Mouse (Mus musculus) intestine, embryonic 15.5 days (tissue): ENCODE results near the gene Ash1l. TPM values are rescaled to one million over a fixed set of nuclear protein-coding genes. Genes with fewer than 3 reads are reported as not detected.
"Not testable (repeated sequence)": the region's sequence is repeated elsewhere in the genome, so short reads cannot be mapped to it uniquely, and the experiment has no call there.

Experiments
- ATAC-seq: fragments of 200-750 bp; cut with Nextera tagmentation; 2 replicates; pipeline ENCODE4 v1.8.0; 2017; ENCODE audit warnings: moderate TSS enrichment, moderate library complexity
- H3K27ac ChIP-seq: fragments of 300-500 bp; sonication (generic); 2 replicates; pipeline ENCODE4 v1.5.1; 2015; ENCODE audit warnings: mild to moderate bottlenecking, inconsistent platforms
- H3K27me3 ChIP-seq: fragments of 300-500 bp; sonication (generic); replicated peaks from 2 replicates; pipeline ENCODE4 v1.6.1; 2015; ENCODE audit warnings: inconsistent platforms
- H3K36me3 ChIP-seq: fragments of 300-500 bp; sonication (generic); 2 replicates; pipeline ENCODE4 v1.6.1; 2015; ENCODE audit warnings: inconsistent platforms
- H3K4me1 ChIP-seq: fragments of 300-500 bp; sonication (generic); replicated peaks from 2 replicates; pipeline ENCODE4 v1.6.1; 2015; ENCODE audit warnings: inconsistent platforms
- H3K4me2 ChIP-seq: fragments of 300-500 bp; sonication (generic); replicated peaks from 2 replicates; pipeline ENCODE4 v1.6.1; 2015; ENCODE audit warnings: mild to moderate bottlenecking, inconsistent platforms
- H3K4me3 ChIP-seq: fragments of 300-500 bp; sonication (generic); replicated peaks from 2 replicates; pipeline ENCODE4 v1.5.1; 2015; ENCODE audit warnings: inconsistent platforms
- H3K9ac ChIP-seq: fragments of 300-500 bp; sonication (generic); 2 replicates; pipeline ENCODE4 v1.6.1; 2015; ENCODE audit warnings: inconsistent platforms
- H3K9me3 ChIP-seq: fragments of 300-500 bp; sonication (generic); 2 replicates; pipeline ENCODE4 v1.6.1; 2016; ENCODE audit warnings: inconsistent platforms
- WGBS: fragments of 180-500 bp; shearing (Covaris S2); methylation state at CpG from one replicate; pipeline ENCODE4 v1.1.7; 2015; 5-methylcytosine and 5-hydroxymethylcytosine counted together
- polyA plus RNA-seq: library from polyadenylated mRNA; unstranded; fragments of >200 nt; fragmentation: Nextera tagmentation; extraction: Ambion mirVana; gene quantifications from 2 replicates; pipeline ENCODE4 v1.2.1, GENCODE M21; 2015

Ash1l gene
- polyA plus RNA-seq, 1 experiment from 2014 or later = 16.4 TPM

DNA sequence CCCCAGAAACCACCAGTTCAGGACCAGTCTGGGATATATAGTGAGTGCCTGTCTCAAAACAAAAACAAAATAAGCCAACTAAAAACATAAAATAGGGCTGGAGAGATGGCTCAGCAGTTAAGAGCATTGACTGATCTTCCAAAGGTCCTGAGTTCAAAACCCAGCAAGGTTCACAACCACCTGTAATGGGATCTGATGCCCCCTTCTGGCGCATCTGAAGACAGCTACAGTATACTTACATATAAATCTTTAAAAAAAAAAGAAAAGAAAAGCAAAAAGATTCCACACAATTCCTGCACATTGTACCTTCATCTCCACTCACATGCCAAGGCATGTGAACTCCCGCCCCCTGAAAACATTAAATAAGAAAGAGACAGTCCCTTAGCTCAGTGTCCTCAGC is 24.8 kb upstream of the Ash1l start:
- no peaks in the 10 kb centered on the region for H3K4me1 ChIP-seq

DNA sequence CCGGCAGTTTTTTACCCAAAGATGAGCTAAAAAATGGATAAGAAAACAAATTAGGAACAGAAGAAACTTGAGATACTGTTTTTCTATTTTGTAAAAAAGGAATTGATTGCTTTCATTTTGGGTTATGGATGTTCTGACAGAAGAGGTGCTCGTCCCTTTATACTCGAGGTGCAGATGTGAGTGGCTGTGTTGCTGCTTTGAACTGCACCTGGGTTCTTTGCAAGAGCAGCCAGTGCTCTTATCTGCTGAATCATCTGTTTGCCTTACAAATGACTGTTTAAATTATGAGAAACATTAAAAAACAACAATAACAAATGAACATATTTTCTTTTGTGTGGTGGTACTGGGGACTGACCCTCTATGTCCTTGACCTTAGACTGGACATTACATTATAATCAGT is 20.9 kb upstream of the Ash1l start:
- no peak for ATAC-seq
- H3K4me3 ChIP-seq = no peak overlapping the region
- no peak overlapping the region for H3K4me2 ChIP-seq
- H3K27me3 ChIP-seq = no peaks in the 10 kb centered on the region
- no peak overlapping the region for H3K27ac ChIP-seq
- H3K9ac ChIP-seq = no peak overlapping the region
- no peaks in the 10 kb centered on the region for H3K4me1 ChIP-seq
- H3K36me3 ChIP-seq = peaks cover 38% of the 10 kb centered on the region
- H3K9me3 ChIP-seq = no peaks in the 10 kb centered on the region
- 86% methylated on average over 3 of the region's 3 CpGs for WGBS

More for the DNA sequence above, 24.8 kb upstream of the Ash1l start:
- H3K36me3 ChIP-seq = peaks cover 58% of the 10 kb centered on the region
- no peak for ATAC-seq
- no peaks in the 10 kb centered on the region for H3K27me3 ChIP-seq
- WGBS = 96% methylated on average over 2 of the region's 2 CpGs
- H3K4me3 ChIP-seq = no peak overlapping the region
- no peak overlapping the region for H3K27ac ChIP-seq
- no peak overlapping the region for H3K4me2 ChIP-seq
- no peak overlapping the region for H3K9ac ChIP-seq
- H3K9me3 ChIP-seq = no peaks in the 10 kb centered on the region

DNA sequence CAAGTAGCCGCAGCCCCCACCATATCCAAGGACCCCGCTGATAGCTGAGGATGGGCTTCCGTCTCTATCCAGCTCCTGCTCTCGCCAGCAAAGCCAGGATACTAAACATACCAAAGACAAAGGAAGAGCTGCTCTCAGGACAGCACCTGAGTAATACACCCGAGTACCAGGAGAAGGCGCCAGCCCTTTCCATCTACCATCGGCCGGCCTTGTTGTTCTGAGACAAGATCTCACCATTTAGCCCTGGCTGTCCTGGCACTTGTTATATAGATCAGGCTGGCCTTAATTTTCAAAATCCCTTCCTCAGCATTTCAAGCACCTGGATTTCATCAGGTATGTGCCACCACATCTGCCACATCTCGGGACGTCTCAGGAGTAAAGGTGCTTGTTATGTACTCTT is 11.4 kb upstream of the Ash1l start:
- 95% methylated on average over 10 of the region's 10 CpGs for WGBS
- Histone ChIP-seq H3K4me3 (no peak overlapping the region), H3K36me3 (peaks cover 31% of the 10 kb centered on the region), H3K9me3 (no peaks in the 10 kb centered on the region), H3K27me3 (no peaks in the 10 kb centered on the region), H3K27ac (no peak overlapping the region), H3K9ac (no peak overlapping the region), H3K4me1 (no peaks in the 10 kb centered on the region), H3K4me2 (no peak overlapping the region)
- ATAC-seq = no peak

DNA sequence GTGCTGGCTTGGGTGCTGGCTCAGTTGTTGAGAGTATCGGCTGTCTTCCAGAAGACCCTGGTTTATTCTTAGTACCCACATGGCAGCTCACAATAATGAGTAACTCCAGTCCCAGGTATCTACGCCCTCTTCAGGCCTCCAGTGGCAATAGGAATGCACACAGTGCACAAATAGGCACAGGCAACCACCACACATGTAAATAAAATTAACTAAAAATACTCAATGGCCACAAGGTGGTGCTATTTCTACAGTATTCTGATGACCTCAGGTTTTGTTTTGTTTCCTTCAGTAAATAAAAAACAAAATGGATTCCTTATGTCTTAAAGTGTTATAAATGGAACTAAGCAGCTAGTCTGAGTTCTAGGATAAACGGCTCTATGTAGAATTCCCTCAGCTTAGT is 10.7 kb upstream of the Ash1l start:
- Histone ChIP-seq H3K9me3 (no peaks in the 10 kb centered on the region), H3K4me2 (no peak overlapping the region), H3K36me3 (peaks cover 28% of the 10 kb centered on the region), H3K27me3 (no peaks in the 10 kb centered on the region), H3K9ac (no peak overlapping the region), H3K27ac (no peak overlapping the region), H3K4me3 (no peak overlapping the region), H3K4me1 (no peaks in the 10 kb centered on the region)
- no peak for ATAC-seq
- WGBS = 81% methylated on average over 3 of the region's 3 CpGs

DNA sequence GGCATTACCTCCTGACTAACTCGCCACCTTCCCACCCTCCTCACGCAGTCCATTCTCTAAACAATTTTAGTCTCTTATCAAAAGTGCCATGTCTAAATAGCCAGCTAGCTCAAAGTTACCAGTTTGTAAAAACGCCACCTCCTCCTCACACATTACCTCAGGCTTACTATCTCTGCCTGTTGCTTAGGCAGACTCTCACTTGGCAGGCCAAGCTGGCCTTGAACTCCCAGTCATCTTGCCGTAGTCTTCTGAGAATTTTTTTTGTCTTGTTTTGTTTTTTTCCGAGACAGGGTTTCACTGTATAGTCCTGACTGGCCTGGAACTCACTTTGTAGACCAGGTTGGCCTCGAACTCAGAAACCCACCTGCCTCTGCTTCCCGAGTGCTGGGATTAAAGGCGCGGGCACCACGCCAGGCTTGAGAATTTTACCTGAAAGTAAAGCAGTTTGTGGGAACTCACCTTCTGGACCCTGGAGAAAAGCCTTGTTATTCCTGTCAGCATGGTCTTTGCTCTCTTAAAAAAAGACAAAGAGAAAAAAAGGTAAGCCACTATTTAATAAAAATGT is 8.0 kb upstream of the Ash1l start:
- Histone ChIP-seq H3K36me3 (peaks cover 22% of the 10 kb centered on the region), H3K27ac (no peak overlapping the region), H3K27me3 (no peaks in the 10 kb centered on the region), H3K4me2 (no peak overlapping the region), H3K9me3 (no peaks in the 10 kb centered on the region), H3K4me3 (no peak overlapping the region), H3K4me1 (0 out of 2 replicates have a peak, but pooled peaks cover 1% of the 10 kb centered on the region), H3K9ac (no peak overlapping the region)
- WGBS = 89% methylated on average over 10 of the region's 10 CpGs
- ATAC-seq = no peak

DNA sequence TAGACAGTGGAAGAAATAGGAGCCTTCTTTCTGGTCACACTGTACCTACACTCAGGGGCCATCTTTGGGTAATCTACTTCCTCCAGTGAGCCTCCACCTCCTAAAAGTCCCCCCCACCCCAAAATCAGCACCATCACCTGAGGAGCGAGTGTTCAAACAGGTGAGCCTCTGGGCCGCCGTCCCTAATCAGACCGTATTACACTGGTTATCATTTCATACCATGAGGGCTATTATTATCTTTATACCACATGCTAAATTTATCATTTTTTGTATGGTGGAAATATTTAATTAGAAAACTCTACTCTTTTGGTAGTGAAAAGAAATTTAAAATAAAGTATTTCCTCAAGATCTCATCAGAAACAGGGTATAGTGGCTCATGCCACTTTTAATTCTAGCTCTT is 6.3 kb upstream of the Ash1l start:
- H3K9ac ChIP-seq = no peak overlapping the region
- no peaks in the 10 kb centered on the region for H3K27me3 ChIP-seq
- no peak overlapping the region for H3K27ac ChIP-seq
- H3K36me3 ChIP-seq = peaks cover 15% of the 10 kb centered on the region
- no peak overlapping the region for H3K4me2 ChIP-seq
- WGBS = 86% methylated on average over 4 of the region's 4 CpGs
- no peak overlapping the region for H3K4me3 ChIP-seq
- H3K4me1 ChIP-seq = peaks cover 11% of the 10 kb centered on the region; the same call in 1 of the 2 replicates
- no peak for ATAC-seq
- H3K9me3 ChIP-seq = no peaks in the 10 kb centered on the region

DNA sequence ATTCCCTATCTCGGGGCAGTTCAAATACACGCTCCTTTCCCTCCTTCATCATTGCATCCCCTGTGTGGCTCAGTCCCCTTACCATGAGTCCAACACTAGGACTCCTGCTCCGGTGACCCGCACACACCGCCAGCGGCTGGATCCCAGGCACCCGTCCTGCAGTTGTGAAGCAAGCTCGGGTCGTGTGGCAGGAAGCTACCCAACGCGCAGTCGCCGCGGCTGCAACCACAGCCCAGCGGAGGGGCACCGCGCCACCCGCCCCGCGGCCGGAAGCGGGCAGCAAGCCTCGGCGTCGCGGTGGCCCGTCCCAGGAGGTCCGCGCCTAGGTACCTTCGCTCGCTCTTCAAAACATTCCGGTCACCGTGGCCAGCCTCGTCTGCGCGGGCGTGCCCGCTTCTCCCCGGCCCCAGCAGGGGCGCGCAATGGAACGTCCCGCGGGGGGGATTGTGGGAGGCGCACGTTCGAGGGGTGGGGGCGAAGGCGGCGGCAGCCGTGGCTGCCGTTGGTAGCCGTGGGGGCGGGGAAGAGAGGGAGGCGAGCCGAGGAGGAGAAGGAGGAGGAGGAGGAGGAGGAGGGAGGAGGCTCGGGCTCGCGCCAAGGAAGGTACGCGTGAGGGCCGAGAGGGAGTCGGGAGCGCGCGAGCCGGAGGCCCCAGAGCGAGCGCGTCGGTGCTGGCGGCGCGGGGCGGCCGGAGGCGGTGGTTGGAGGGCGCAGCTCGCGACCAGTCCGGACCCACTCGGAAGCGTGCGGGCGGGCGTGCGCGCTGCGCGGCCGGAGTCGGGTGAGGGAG is 441 bp upstream of the Ash1l start:
- Histone ChIP-seq H3K9ac (peak overlapping the region; percentile 97), H3K27ac (peak overlapping the region; percentile 100), H3K4me3 (peak overlapping the region; percentile 84), H3K27me3 (no peaks in the 10 kb centered on the region), H3K36me3 (no peaks in the 10 kb centered on the region), H3K9me3 (no peaks in the 10 kb centered on the region), H3K4me1 (peaks cover 13% of the 10 kb centered on the region; the same call in 1 of the 2 replicates), H3K4me2 (peak overlapping the region; percentile 63)
- ATAC-seq = peak; percentile 92
- under 1% methylated on average over 59 of the region's 92 CpGs for WGBS

DNA sequence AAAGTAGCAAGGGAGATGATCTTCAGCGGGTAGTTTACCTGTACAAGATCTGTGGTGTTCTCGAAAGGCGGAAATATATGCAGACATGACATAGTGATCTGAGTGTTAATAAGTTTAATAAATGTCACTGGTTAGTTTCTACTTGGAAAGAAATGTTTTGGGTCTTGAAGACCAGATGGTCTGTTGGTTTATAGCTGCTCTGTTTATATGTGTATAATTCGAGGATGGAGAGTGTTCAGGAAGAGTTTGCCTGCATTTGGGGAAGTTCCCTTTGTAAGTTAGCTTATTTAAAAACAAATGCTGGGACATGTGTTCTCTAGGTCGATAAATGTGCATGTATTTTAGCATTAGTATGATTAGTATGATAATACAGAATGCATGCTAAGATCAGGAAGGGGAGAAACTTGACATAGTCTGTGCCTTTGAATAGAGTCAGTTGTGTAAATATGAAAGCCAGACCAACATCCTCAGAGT is 942 bp downstream of the Ash1l start:
- Histone ChIP-seq H3K4me2 (peak overlapping the region; percentile 54), H3K27me3 (no peaks in the 10 kb centered on the region), H3K9me3 (no peaks in the 10 kb centered on the region), H3K4me1 (peaks cover 13% of the 10 kb centered on the region; the same call in 1 of the 2 replicates), H3K27ac (peak overlapping the region; percentile 100), H3K36me3 (no peaks in the 10 kb centered on the region), H3K4me3 (peak overlapping the region; percentile 84), H3K9ac (peak overlapping the region; percentile 97)
- ATAC-seq = no peak
- 0% methylated on average over 5 of the region's 5 CpGs for WGBS

DNA sequence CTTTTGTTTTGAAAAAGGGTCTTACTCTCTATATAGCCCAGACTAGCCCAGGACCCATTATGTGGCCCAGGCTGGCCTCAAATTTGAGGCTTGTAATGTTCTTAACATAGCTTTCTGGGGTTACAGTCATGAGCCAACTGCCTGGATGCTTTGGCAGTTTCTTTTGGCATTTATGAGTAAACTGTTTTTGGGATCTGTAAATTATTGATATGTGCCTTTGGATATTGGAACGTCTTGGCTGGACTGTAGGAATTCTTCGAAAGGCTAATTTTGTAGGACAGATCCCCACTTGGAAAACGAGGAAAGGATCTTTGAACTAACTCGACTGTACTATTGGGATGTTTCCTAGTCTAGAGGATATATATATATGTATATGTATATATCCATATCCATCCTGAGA is 2.8 kb downstream of the Ash1l start:
- no peak overlapping the region for H3K9ac ChIP-seq
- no peak overlapping the region for H3K4me3 ChIP-seq
- no peaks in the 10 kb centered on the region for H3K36me3 ChIP-seq
- H3K9me3 ChIP-seq = no peaks in the 10 kb centered on the region
- H3K27ac ChIP-seq = no peak overlapping the region
- 0 out of 2 replicates have a peak, but pooled peaks cover 6% of the 10 kb centered on the region for H3K4me1 ChIP-seq
- H3K27me3 ChIP-seq = no peaks in the 10 kb centered on the region
- ATAC-seq = no peak
- 82% methylated on average over 4 of the region's 4 CpGs for WGBS
- no peak overlapping the region for H3K4me2 ChIP-seq

DNA sequence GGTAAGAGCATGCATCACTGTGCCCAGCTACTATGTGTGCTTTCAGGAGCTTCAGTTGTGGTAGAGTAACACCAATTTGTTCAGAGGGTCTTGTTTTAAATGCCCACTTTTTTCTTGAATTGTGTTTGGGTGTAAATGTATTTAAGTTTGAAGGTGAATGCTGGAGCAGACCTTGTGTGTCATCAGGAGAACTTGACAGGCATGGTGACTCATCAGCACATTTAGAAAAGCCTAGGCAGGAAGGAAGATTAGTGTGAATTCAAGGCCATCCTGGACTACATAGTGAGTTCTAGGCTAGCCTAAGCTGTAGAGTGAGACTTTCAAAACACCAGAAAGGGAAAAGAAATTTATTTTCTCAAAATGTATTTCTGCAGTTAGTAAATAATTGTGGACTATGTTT is 3.3 kb downstream of the Ash1l start:
- ATAC-seq = no peak
- Histone ChIP-seq H3K27ac (no peak overlapping the region), H3K36me3 (no peaks in the 10 kb centered on the region), H3K4me1 (0 out of 2 replicates have a peak, but pooled peaks cover 3% of the 10 kb centered on the region), H3K9ac (no peak overlapping the region), H3K4me3 (no peak overlapping the region), H3K9me3 (no peaks in the 10 kb centered on the region), H3K27me3 (no peaks in the 10 kb centered on the region), H3K4me2 (no peak overlapping the region)

DNA sequence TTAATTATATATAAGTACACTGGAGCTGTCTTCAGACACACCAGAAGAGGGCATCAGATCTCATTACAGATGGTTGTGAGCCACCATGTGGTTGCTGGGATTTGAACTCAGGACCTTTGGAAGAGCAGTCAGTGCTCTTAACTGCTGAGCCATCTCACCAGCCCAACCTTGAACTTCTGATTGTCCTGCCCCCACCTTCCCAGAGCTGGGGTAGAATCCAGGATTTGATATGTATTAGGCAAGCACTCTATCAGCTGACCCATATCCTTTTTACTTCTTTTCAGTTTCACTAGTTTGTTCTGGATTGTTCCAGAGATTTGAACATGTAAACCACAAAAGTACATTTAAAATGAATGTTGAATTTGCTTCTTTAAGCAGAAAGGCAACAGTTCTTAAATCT is 12.8 kb downstream of the Ash1l start:
- not testable (repeated sequence) for H3K4me3 ChIP-seq, H3K27ac ChIP-seq, ATAC-seq, H3K4me1 ChIP-seq, H3K9me3 ChIP-seq, H3K4me2 ChIP-seq, H3K9ac ChIP-seq, H3K27me3 ChIP-seq, H3K36me3 ChIP-seq

DNA sequence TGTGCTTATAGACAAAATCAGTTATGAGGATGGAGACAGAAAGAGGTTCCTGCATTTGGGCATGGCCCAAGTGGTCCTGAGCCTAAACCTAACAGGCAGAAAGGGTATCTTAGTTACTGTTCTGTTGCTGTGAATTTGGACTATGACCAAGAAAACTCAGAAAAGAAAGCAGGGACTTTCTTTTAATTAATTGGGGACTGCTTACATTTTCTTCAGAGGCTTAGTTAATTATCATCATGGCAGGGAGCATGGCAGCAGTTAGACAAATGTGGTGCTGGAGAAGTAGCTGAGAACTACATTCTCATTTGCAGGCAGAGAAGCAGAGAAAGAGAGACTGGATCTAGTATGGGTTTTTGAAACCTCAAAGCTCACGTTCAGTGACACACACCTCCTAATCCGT is 24.6 kb downstream of the Ash1l start:
- no peak for ATAC-seq
- Histone ChIP-seq H3K27me3 (no peaks in the 10 kb centered on the region), H3K4me1 (no peaks in the 10 kb centered on the region), H3K4me2 (no peak overlapping the region), H3K27ac (no peak overlapping the region), H3K9ac (no peak overlapping the region), H3K4me3 (no peak overlapping the region), H3K9me3 (no peaks in the 10 kb centered on the region), H3K36me3 (no peaks in the 10 kb centered on the region; the same call in 1 of the 2 replicates)
- WGBS = 83% methylated on average over 2 of the region's 2 CpGs
